Mouse (Mus musculus) embryonic fibroblast, embryonic 13.5 days (primary cell): ENCODE results near the gene Clptm1. TPM values are rescaled to one million over a fixed set of nuclear protein-coding genes. Genes with fewer than 3 reads are reported as not detected.
"Not testable (repeated sequence)": the region's sequence is repeated elsewhere in the genome, so short reads cannot be mapped to it uniquely, and the experiment has no call there.

ENCODE experiments used
- H3K27ac ChIP-seq: 2 replicates; pipeline ENCODE4 v1.5.1; 2012; ENCODE audit warnings: low read length, control low read depth, inconsistent platforms; ENCODE audit not compliant: insufficient read depth
- H3K4me1 ChIP-seq: 2 replicates; pipeline ENCODE4 v1.6.1; 2011; ENCODE audit warnings: low read length; ENCODE audit not compliant: control insufficient read depth, insufficient read depth
- H3K4me3 ChIP-seq: 2 replicates; pipeline ENCODE4 v1.5.1; 2011; ENCODE audit warnings: mild to moderate bottlenecking, control low read depth, low read length; ENCODE audit not compliant: insufficient read depth
- CTCF ChIP-seq: IDR thresholded peaks from 2 replicates; pipeline ENCODE4 v1.5.1; 2011; ENCODE audit warnings: mild to moderate bottlenecking, control low read depth, low read length, moderate library complexity, borderline replicate concordance; ENCODE audit not compliant: insufficient read depth
- POLR2A ChIP-seq: IDR thresholded peaks from 2 replicates; pipeline ENCODE4 v1.6.1; 2011; ENCODE audit warnings: low read depth, mild to moderate bottlenecking, control low read depth, low read length, moderate library complexity
- polyA plus RNA-seq: library from polyadenylated mRNA; stranded (reverse); fragments of >200 nt; gene quantifications from 2 replicates; pipeline ENCODE4 v1.2.4, GENCODE M21; 2011; ENCODE audit warnings: low read depth; ENCODE audit not compliant: missing spikeins, insufficient read length

Gene Clptm1
- polyA plus RNA-seq, 1 experiment: 124 TPM

- TF ChIP-seq POLR2A: no peak
- TF ChIP-seq CTCF: peak; percentile 61; the same call in 1 of the 2 replicates
- no peaks in the 10 kb centered on the region for H3K4me1 ChIP-seq
- H3K27ac ChIP-seq: no peak overlapping the region
- H3K4me3 ChIP-seq: no peak overlapping the region
Observed at GRCm38 (mm10) chr7:19619004-19619801, 45.6 kb downstream of the Clptm1 start.

GRCm38 (mm10) chr7:19615036-19615577 lies 49.7 kb downstream of the Clptm1 start:
- Histone ChIP-seq H3K4me1 (no peaks in the 10 kb centered on the region), H3K27ac (no peak overlapping the region), H3K4me3 (no peak overlapping the region)
- no peak for TF ChIP-seq POLR2A
- TF ChIP-seq CTCF: no peak

GRCm38 (mm10) chr7:19610969-19611368 lies 53.9 kb downstream of the Clptm1 start:
- Histone ChIP-seq H3K4me3 (no peak overlapping the region), H3K27ac (no peak overlapping the region)
- TF ChIP-seq CTCF: no peak
- TF ChIP-seq POLR2A: no peak

GRCm38 (mm10) chr7:19609641-19610332 lies 55.0 kb downstream of the Clptm1 start:
- no peak overlapping the region for H3K4me3 ChIP-seq
- H3K27ac ChIP-seq: peak overlapping the region; percentile 23; the same call in 1 of the 2 replicates
- no peaks in the 10 kb centered on the region for H3K4me1 ChIP-seq
- TF ChIP-seq POLR2A (no peak), CTCF (peak; percentile 32; the same call in 1 of the 2 replicates)

More at GRCm38 (mm10) chr7:19610969-19611368, 53.9 kb downstream of the Clptm1 start:
- no peaks in the 10 kb centered on the region for H3K4me1 ChIP-seq

GRCm38 (mm10) chr7:19607291-19607690 lies 57.5 kb downstream of the Clptm1 start:
- no peak overlapping the region for H3K4me3 ChIP-seq
- 0 out of 2 replicates have a peak, but pooled peaks cover 5% of the 10 kb centered on the region for H3K4me1 ChIP-seq
- TF ChIP-seq POLR2A (no peak), CTCF (no peak)
- H3K27ac ChIP-seq: no peak overlapping the region

GRCm38 (mm10) chr7:19604606-19605214 lies 60.1 kb downstream of the Clptm1 start:
- H3K4me1 ChIP-seq, H3K27ac ChIP-seq, H3K4me3 ChIP-seq: not testable (repeated sequence)

- Histone ChIP-seq H3K4me1 (peaks cover 8% of the 10 kb centered on the region; the same call in 1 of the 2 replicates), H3K4me3 (peak within 1 kb of the TSS; percentile 84), H3K27ac (peak within 1 kb of the TSS; percentile 61)
- TF ChIP-seq POLR2A (peak; percentile 85), CTCF (no peak)
Observed at GRCm38 (mm10) chr7:19603849-19604605, 60.8 kb downstream of the Clptm1 start, which contains the start of gene Clasrp. TSS of gene Clasrp (minus strand) at chr7:19604486.

- H3K4me3 ChIP-seq: peak overlapping the region; percentile 84
- no peak overlapping the region for H3K27ac ChIP-seq
- TF ChIP-seq POLR2A (no peak), CTCF (no peak)
Observed at GRCm38 (mm10) chr7:19603055-19603454, 61.8 kb downstream of the Clptm1 start.

GRCm38 (mm10) chr7:19600562-19600961 lies 64.3 kb downstream of the Clptm1 start:
- no peak overlapping the region for H3K4me3 ChIP-seq
- H3K27ac ChIP-seq: no peak overlapping the region
- peaks cover 8% of the 10 kb centered on the region; the same call in 1 of the 2 replicates for H3K4me1 ChIP-seq
- TF ChIP-seq POLR2A (no peak), CTCF (no peak)

More at GRCm38 (mm10) chr7:19603055-19603454, 61.8 kb downstream of the Clptm1 start:
- peaks cover 8% of the 10 kb centered on the region; the same call in 1 of the 2 replicates for H3K4me1 ChIP-seq
